Mouse (Mus musculus) intestine, embryonic 14.5 days (tissue): ENCODE measurements around the gene Inka1. TPM values are rescaled to one million over a fixed set of nuclear protein-coding genes. Genes with fewer than 3 reads are reported as not detected.

Source experiments
- ATAC-seq: fragments of 200-750 bp; cut with Nextera tagmentation; replicated peaks from 2 replicates; pipeline ENCODE4 v1.8.0; 2017; ENCODE audit warnings: low read depth, moderate number of reproducible peaks, moderate TSS enrichment, moderate library complexity; ENCODE audit not compliant: low FRiP score, low TSS enrichment
- DNase-seq: peaks from one replicate; pipeline ENCODE4 v3.0.0-alpha.2; 2018; ENCODE audit warnings: low spot score
- H3K27ac ChIP-seq: fragments of 300-500 bp; sonication (generic); 2 replicates; pipeline ENCODE4 v1.5.1; 2014; ENCODE audit warnings: low read depth, mild to moderate bottlenecking, control low read depth
- H3K27me3 ChIP-seq: fragments of 300-500 bp; sonication (generic); replicated peaks from 2 replicates; pipeline ENCODE4 v1.6.1; 2014; ENCODE audit warnings: low read length, control low read depth; ENCODE audit not compliant: control insufficient read depth, insufficient read depth
- H3K36me3 ChIP-seq: fragments of 300-500 bp; sonication (generic); 2 replicates; pipeline ENCODE4 v1.6.1; 2014; ENCODE audit warnings: low read length, control low read depth; ENCODE audit not compliant: control insufficient read depth, insufficient read depth
- H3K4me1 ChIP-seq: fragments of 300-500 bp; sonication (generic); replicated peaks from 2 replicates; pipeline ENCODE4 v1.6.1; 2014; ENCODE audit warnings: low read length, control low read depth, mixed read lengths; ENCODE audit not compliant: control insufficient read depth, insufficient read depth
- H3K4me2 ChIP-seq: fragments of 300-500 bp; sonication (generic); 2 replicates; pipeline ENCODE4 v1.6.1; 2014; ENCODE audit warnings: low read length
- H3K4me3 ChIP-seq: fragments of 300-500 bp; sonication (generic); 2 replicates; pipeline ENCODE4 v1.5.1; 2014; ENCODE audit warnings: low read depth, low read length, control low read depth, mixed read lengths
- H3K9ac ChIP-seq: fragments of 300-500 bp; sonication (generic); 2 replicates; pipeline ENCODE4 v1.6.1; 2014; ENCODE audit warnings: mild to moderate bottlenecking, low read length
- H3K9me3 ChIP-seq: fragments of 300-500 bp; sonication (generic); 2 replicates; pipeline ENCODE4 v1.6.1; 2016; ENCODE audit warnings: low read length, control low read depth; ENCODE audit not compliant: control insufficient read depth
- WGBS: fragments of 180-500 bp; shearing (Covaris S2); extraction: QIAGEN DNeasy Blood & Tissue Kit; methylation state at CpG from one replicate; pipeline ENCODE4 v1.1.7; 2014; 5-methylcytosine and 5-hydroxymethylcytosine counted together
- polyA plus RNA-seq: library from polyadenylated mRNA; unstranded; fragments of >200 nt; fragmentation: Nextera tagmentation; extraction: Ambion mirVana; gene quantifications from 2 replicates; pipeline ENCODE4 v1.2.1, GENCODE M21; 2014

Inka1 gene
- polyA plus RNA-seq, 1 experiment from 2014 or later, result 58.7 TPM

DNA sequence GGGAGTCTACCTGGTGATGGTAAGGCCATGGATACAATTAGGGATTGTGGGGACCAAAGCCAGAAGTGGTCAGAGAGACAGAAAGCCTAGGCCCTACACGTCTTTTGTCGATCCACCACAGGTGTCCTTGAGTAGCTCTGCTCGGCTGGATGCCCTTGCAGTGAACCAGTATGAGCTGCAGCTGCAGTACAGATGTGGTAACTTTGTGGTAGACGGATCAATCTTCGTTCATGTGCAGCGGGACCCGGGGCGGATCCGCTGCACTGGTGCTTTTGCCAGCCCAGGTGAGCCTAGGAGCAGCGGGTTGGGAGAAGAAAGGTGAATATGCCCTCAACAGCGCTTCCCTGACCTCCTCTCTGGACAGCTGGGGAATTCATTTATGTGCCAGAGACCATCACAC is 7.3 kb upstream of the Inka1 start:
- DNase-seq (no peak), ATAC-seq (no peak)
- Histone ChIP-seq H3K4me2 (no peak overlapping the region), H3K4me3 (no peak overlapping the region), H3K9me3 (no peaks in the 10 kb centered on the region), H3K27me3 (no peaks in the 10 kb centered on the region), H3K9ac (no peak overlapping the region), H3K27ac (no peak overlapping the region), H3K4me1 (no peaks in the 10 kb centered on the region), H3K36me3 (no peaks in the 10 kb centered on the region)
- WGBS, result 91% methylated on average over 11 of the region's 11 CpGs

DNA sequence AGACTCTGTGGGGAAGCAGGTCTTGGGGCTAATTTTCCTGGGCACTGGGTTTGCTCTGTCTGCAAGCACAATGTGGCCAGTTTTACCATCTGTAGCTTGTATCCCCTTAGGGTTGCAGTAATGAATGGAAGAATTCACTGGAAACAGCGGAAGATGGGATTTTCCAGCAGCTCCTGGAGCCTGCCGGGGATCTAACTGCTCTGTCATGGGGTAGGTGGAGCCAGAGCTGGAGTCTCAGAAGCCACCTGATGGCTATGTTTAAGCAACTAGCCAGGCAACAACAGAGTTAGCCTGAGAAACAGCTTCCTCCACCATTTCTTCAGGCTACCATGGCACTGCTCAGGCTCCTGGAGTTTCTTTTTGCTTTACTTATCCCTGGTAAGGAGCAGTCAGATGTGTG is 6.5 kb upstream of the Inka1 start, which contains the start of gene Cdhr4:
Gene Cdhr4 (plus strand): TSS at position 301 of the 400 bp plus-strand sequence.
- WGBS, result 60% methylated on average over 2 of the region's 2 CpGs

GRCm38 (mm10) chr9:107987950-107988349 is 2.3 kb upstream of the Inka1 start:
- H3K9ac ChIP-seq, result no peak overlapping the region
- H3K27ac ChIP-seq, result no peak overlapping the region
- H3K4me3 ChIP-seq, result no peak overlapping the region
- H3K36me3 ChIP-seq, result 0 out of 2 replicates have a peak, but pooled peaks cover 5% of the 10 kb centered on the region
- DNase-seq, result no peak
- H3K27me3 ChIP-seq, result no peaks in the 10 kb centered on the region
- WGBS, result 75% methylated on average over 3 of the region's 3 CpGs
- H3K4me2 ChIP-seq, result no peak overlapping the region
- peaks cover 5% of the 10 kb centered on the region; the same call in 1 of the 2 replicates for H3K4me1 ChIP-seq
- no peak for ATAC-seq
- no peaks in the 10 kb centered on the region for H3K9me3 ChIP-seq

More for the DNA sequence above, 6.5 kb upstream of the Inka1 start, which contains the start of gene Cdhr4:
- Histone ChIP-seq H3K27me3 (no peaks in the 10 kb centered on the region), H3K9me3 (no peaks in the 10 kb centered on the region), H3K4me1 (no peaks in the 10 kb centered on the region), H3K27ac (no peak within 1 kb of the TSS), H3K36me3 (no peaks in the 10 kb centered on the region), H3K4me3 (no peak within 1 kb of the TSS), H3K9ac (no peak within 1 kb of the TSS), H3K4me2 (no peak within 1 kb of the TSS)
- no peak for DNase-seq
- no peak for ATAC-seq

DNA sequence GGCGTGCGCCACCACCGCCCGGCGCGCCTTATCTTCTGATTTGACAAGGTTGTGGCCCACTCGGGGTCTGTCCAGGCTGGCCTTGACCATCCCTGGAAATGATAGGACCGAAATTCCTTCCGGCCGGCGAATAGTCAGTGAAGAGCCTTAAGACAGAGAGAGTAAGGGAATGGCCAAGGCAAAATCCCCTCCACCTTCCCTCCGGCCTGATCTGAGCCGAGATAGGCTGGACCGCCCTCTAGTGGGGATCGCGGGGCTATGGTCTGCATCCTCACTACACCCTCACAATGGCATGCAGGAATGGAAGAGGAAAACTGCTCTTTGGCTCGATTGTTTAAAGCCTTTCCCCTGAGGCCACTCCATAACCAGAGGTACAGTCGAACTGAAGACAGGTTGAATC is 697 bp upstream of the Inka1 start:
- Histone ChIP-seq H3K4me3 (peak overlapping the region; percentile 80), H3K9me3 (no peaks in the 10 kb centered on the region), H3K27ac (peak overlapping the region; percentile 100), H3K4me1 (peaks cover 17% of the 10 kb centered on the region), H3K36me3 (0 out of 2 replicates have a peak, but pooled peaks cover 5% of the 10 kb centered on the region), H3K9ac (no peak overlapping the region), H3K4me2 (peak overlapping the region; percentile 65), H3K27me3 (no peaks in the 10 kb centered on the region)
- 5% methylated on average over 18 of the region's 18 CpGs for WGBS
- peak; percentile 45; the same call in 1 of the 2 replicates for ATAC-seq
- peak; percentile 90 for DNase-seq

- no peaks in the 10 kb centered on the region for H3K27me3 ChIP-seq
- peak overlapping the region; percentile 65 for H3K4me2 ChIP-seq
- peak overlapping the region; percentile 74 for H3K9ac ChIP-seq
- H3K9me3 ChIP-seq, result no peaks in the 10 kb centered on the region
- H3K4me1 ChIP-seq, result peaks cover 30% of the 10 kb centered on the region
- 0 out of 2 replicates have a peak, but pooled peaks cover 5% of the 10 kb centered on the region for H3K36me3 ChIP-seq
- 38% methylated on average over 9 of the region's 9 CpGs for WGBS
- ATAC-seq (no peak), DNase-seq (no peak)
- H3K27ac ChIP-seq, result peak overlapping the region; percentile 100
- peak overlapping the region; percentile 80 for H3K4me3 ChIP-seq
Measured at GRCm38 (mm10) chr9:107984754-107985055, 974 bp downstream of the Inka1 start.

DNA sequence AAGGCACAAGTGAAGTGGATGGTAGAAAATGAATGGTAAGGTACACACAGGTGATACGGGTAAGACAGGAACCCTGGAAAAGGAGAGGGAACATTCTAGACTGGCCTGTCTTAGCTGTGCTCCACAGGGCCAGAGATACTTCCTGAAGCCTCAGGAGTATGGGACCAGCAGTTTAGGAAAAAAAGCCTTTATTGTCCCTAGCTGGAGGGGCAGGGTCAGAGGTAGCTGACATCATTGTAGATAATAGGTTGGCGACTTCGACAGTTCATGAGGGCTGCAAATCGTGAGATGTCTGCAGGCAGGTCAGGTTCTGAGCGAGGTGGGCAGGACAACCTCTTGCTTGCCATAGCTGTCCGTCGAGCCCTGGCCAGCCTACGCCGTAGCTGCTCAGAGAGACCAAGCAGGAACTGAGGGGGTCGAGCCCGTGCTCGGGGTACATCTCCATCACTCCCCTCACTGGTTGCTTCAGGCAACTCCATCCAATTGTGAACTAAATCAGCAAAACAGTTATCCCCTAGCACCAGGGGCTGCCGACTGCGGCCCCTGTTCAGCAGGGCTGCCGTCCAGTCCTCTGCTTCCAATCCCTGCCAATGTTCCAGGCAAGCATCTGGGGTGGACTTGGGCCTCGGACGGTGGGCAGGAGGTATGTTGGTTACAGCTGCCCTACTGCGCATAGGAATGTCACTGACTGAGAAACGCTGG is 1.5 kb downstream of the Inka1 start:
- Histone ChIP-seq H3K9ac (peak overlapping the region; percentile 74), H3K4me3 (peak overlapping the region; percentile 80), H3K27ac (peak overlapping the region; percentile 100), H3K9me3 (no peaks in the 10 kb centered on the region), H3K4me1 (peaks cover 30% of the 10 kb centered on the region), H3K36me3 (0 out of 2 replicates have a peak, but pooled peaks cover 5% of the 10 kb centered on the region), H3K27me3 (no peaks in the 10 kb centered on the region), H3K4me2 (peak overlapping the region; percentile 65)
- ATAC-seq (no peak), DNase-seq (no peak)
- WGBS, result 38% methylated on average over 19 of the region's 19 CpGs

DNA sequence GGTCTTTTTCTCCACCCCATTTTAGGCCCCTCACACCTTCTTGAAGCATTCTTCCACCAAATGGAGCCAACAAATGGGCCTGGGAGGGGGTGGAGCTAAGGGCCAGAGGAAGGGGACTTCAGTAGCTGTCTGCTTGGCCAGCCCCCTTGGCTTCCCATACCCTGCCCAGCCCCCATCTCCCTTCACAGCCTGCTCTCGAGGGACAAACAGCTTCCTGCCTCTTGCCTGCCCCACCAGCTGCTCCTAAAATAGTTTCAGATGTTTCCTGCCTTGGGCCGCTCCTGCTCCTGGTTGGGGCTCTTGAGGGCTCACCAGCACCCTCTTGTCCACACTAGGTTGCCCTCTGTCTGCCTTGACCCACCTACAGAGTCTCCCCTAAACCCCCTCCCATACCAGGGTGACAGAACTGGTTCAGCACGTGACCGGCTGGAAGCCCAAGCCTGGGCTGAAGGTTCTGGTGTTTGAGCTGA is 2.2 kb downstream of the Inka1 start:
- H3K27me3 ChIP-seq, result no peaks in the 10 kb centered on the region
- H3K9ac ChIP-seq, result peak overlapping the region; percentile 74
- H3K4me3 ChIP-seq, result peak overlapping the region; percentile 80
- peaks cover 30% of the 10 kb centered on the region for H3K4me1 ChIP-seq
- H3K9me3 ChIP-seq, result no peaks in the 10 kb centered on the region
- peak; percentile 44 for ATAC-seq
- WGBS, result 19% methylated on average over 4 of the region's 4 CpGs
- H3K4me2 ChIP-seq, result peak overlapping the region; percentile 65
- DNase-seq, result peak; percentile 79
- 0 out of 2 replicates have a peak, but pooled peaks cover 5% of the 10 kb centered on the region for H3K36me3 ChIP-seq
- H3K27ac ChIP-seq, result peak overlapping the region; percentile 100

DNA sequence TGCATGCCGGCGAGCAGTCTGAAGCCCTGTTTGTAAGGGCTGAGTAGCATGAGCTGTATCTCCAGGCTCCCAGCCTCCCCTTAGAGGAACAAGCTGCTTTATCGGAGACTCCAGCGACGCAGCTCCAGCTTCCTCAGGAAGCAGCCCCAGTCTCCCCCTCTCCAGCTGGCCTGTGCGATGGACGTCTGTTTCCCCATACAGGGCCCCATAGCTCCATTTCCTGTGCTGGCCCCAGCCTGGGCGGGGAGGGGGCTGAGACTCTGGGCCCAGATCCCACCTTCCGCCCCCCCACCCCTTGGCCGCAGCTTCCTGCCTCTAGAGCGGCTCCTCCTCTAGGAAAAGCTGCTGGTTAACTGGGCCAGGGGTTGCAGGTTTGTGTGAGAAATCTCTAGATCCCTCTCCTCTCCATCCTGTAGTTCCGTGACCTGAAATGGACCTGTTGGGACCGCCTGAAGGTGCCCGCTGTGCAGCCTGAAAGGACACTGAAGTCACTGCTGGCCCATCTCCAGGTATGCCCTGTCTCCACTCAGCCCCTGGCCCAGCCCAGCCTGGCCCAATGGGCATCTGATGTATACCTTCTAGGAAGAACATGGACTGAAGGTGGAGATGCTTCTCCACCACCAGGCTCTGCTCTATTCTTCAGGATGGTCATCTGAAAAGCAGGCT is 2.9 kb downstream of the Inka1 start, which contains the start of gene Gm20661:
Gene Gm20661 (plus strand): TSS at position 378 of the 666 bp plus-strand sequence.
- peak within 1 kb of the TSS; percentile 65 for H3K4me2 ChIP-seq
- H3K9me3 ChIP-seq, result no peaks in the 10 kb centered on the region
- peak within 1 kb of the TSS; percentile 74 for H3K9ac ChIP-seq
- ATAC-seq, result peak; percentile 65
- 16% methylated on average over 14 of the region's 14 CpGs for WGBS
- H3K27me3 ChIP-seq, result no peaks in the 10 kb centered on the region
- peak within 1 kb of the TSS; percentile 100 for H3K27ac ChIP-seq
- peaks cover 30% of the 10 kb centered on the region for H3K4me1 ChIP-seq
- H3K36me3 ChIP-seq, result 0 out of 2 replicates have a peak, but pooled peaks cover 5% of the 10 kb centered on the region
- H3K4me3 ChIP-seq, result peak within 1 kb of the TSS; percentile 80
- DNase-seq, result peak; percentile 91
